Mouse (Mus musculus) right cerebral cortex, postnatal 25 days (tissue): ENCODE results near the gene Fezf1.

Experiments
- DNase-seq: peaks from one replicate; pipeline ENCODE4 v3.0.0; 2022

Fezf1 gene

DNA sequence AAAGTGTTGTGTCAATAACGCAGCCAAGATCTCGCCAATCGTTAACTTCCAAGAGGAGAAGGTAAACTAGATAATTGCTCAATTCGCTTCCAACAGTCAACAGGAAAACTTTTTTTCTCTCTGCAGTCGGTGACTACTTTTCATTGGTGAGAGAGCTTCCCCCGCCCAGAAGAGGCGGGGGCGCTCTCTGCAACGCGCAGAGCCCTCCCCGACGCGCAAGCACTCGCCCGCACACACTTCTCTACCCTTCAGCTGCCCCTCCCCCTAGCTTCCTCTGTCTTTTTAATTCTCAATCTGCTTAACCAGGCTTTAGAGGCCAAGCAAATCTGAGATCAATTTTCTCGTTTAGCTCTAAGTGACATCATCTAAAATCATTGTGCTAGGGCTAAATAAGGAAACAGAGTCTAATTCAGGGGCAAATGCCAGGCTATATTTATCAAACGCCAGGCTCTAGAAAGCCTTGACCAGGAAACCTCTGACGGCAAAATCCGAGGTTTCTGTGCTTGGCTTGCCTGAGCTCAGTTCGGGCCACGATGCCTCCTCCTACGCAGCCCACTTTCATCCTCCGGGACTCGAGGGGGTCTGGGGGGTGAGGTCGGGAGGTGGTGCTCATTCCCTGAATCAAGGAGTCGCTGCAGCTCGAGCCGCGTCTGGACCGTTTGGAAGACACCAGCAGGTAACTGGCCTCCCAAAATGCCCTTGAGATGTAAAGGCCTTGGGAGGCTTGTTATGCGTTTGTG lies at the start of gene Fezf1:
TSS of gene Fezf1 (minus strand) at position 50 of the 740 bp plus-strand sequence.
- no peak for DNase-seq

GRCm38 (mm10) chr6:23294685-23295084 lies 46.5 kb upstream of the Fezf1 start:
- no peak for DNase-seq

GRCm38 (mm10) chr6:23288752-23289151 lies 40.6 kb upstream of the Fezf1 start:
- no peak for DNase-seq

DNA sequence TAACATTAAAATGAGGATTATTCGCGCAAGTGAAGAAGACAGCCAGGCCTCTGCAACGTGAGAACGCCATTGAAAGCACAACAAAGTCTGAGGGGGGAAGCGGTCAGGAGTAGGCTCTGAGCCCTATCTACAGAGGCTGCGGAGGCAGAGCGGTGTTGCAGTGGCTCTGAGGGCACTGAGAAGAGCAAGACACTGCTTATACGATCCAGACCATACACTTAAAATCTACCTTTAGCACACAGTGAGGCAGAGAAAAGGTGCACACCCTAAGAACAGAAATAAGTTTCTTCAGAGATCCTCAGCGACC lies 33.3 kb upstream of the Fezf1 start:
- DNase-seq: no peak

- DNase-seq: no peak
These were observed 32.8 kb upstream of the Fezf1 start for GRCm38 (mm10) chr6:23280811-23281513.

DNA sequence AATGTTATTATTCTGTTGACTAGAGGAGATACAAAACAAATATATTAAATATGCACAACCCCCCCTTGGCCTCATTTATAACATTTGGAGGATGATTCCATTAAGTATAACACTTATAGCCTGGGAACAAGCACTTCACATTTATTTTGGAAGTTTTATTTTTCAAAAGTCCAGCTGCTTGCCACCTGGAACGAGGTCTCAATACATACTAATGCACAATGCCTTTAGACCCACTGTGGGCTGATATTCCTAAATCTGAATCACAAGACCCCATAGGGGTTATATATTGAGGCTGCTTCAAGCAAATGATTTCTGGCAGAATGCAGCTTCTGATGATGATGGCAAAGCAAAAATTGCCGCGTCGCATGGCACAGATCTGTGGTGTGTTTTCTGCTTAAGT lies 25.3 kb upstream of the Fezf1 start:
- no peak for DNase-seq

GRCm38 (mm10) chr6:23272979-23273378 lies 24.8 kb upstream of the Fezf1 start:
- no peak for DNase-seq

- DNase-seq: no peak
These were observed 24.4 kb upstream of the Fezf1 start for GRCm38 (mm10) chr6:23272542-23272941.

DNA sequence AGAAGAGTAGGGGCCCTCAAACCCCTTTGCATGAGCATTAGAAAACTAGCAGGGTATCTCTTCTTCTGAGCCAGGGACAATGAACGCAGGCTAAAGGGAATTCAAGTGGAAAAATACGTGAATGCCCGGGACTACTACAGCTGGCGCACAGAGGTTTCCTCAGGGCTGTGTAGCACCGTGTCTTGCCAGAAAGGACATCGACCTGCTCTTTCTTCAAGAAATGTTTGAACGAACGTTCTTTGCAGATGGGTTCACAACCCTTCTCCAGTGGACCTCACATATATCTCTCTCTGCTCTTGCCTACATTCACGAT lies 12.5 kb upstream of the Fezf1 start:
- DNase-seq: no peak

DNA sequence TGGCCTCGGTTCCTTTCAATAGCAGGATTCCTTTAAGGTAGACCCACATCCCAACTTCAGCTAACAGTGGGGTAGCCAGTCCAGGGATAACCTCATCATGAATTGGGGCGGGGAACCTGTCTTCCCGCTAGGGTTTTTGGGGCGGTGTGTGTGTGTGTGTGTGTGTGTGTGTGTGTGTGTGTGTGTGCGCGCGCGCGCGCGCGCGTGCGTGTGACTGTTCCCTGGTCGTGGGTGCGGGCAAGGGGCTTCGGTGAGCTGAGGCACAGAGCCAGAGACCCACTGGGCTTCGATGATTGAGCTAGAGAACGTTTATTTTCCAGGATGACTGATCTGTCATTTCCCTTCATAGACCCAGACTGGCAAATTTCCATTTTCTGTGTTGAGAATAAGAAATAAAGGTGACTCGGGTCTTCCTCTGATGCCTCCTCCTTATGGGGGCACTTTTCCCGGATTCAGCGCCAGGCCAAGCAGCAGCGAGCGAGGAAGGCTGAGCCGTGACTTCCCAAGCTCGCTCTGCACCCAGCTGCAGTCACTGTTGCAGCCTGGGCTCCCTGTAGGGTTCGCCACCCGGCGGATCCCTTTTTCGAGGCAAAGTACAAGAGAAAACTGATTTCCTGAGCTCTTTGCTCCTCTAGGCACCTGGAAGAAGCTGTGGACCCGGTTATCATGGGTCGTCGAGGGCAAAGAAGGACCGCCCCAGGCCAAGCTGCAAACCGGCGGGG lies 12.0 kb upstream of the Fezf1 start:
- DNase-seq: no peak

- DNase-seq: no peak
These were observed 9.8 kb upstream of the Fezf1 start for GRCm38 (mm10) chr6:23257981-23258380.

GRCm38 (mm10) chr6:23255161-23255560 lies 7.0 kb upstream of the Fezf1 start:
- DNase-seq: no peak

DNA sequence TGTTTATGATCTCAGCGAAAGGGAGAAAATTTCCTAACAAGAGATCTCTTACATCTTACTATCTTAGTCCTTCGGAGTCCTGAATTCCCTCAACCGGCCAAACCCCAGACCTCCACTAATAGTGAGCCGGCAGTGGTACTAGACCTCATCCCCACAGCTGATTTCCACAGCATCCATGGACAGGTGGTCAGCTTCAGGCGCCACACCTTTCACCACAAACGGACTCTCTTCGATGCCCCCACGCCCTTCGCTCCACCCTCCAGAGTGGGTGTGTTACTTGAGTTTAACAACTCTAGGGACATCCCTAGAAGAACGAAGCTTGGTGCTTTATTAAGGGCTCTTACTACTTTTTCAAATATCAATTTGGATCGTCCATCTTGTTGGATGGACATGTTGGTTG lies 6.5 kb upstream of the Fezf1 start:
- no peak for DNase-seq

GRCm38 (mm10) chr6:23253353-23254311 lies 5.5 kb upstream of the Fezf1 start:
- no peak for DNase-seq

GRCm38 (mm10) chr6:23252196-23253135 lies 4.3 kb upstream of the Fezf1 start:
- no peak for DNase-seq

DNA sequence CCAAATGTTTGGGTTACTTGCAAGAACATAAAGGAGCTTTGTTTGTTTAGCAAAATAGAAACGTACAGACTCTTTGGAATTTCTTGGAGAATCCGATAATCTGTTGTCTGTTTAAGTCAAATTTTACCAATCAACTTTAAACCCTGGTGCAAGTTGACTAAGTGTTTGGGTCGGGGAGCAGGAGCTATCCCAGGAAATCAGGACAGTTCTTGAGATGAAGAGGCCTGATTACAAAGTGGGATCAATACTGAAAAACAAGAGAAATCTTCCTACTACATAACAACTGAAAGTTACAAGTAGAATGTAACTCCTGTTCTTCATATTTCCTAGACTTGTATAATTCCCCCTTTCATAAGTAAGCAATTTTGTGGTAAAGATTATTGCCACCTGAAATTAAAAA lies 3.3 kb upstream of the Fezf1 start:
- DNase-seq: no peak

DNA sequence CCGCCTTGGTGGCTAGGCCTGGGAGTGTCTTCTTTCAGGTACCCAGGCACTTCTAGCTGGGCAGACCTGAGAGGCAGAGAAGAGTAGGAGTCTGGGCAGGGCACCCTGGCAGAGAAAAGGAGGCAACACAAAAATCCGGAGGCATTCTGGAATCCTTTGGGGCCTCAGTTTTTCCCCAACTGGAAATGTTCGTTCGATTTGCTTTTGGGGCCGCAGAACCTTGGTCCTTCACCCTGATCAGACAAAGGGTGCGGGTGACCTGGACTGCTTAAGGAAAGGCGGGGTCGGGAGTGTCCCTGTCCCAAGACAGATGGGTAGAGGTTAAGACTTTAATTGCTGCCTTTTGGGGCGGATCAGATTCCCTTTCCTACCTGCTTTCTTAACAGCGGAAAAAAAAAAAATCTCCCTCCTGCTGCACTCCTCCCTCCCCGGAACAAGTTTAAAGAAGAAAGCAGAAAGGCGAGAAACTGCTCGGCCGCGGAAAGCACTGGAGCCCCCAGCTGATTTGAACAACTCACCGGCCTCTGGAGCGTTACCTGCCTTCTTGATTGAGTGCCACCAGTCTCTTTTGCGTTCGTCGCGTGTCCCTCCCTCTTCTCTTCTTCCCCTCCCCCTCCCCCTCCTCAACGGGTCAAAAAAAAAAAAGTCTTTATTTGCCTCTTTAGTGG lies 2.3 kb upstream of the Fezf1 start:
- no peak for DNase-seq

DNA sequence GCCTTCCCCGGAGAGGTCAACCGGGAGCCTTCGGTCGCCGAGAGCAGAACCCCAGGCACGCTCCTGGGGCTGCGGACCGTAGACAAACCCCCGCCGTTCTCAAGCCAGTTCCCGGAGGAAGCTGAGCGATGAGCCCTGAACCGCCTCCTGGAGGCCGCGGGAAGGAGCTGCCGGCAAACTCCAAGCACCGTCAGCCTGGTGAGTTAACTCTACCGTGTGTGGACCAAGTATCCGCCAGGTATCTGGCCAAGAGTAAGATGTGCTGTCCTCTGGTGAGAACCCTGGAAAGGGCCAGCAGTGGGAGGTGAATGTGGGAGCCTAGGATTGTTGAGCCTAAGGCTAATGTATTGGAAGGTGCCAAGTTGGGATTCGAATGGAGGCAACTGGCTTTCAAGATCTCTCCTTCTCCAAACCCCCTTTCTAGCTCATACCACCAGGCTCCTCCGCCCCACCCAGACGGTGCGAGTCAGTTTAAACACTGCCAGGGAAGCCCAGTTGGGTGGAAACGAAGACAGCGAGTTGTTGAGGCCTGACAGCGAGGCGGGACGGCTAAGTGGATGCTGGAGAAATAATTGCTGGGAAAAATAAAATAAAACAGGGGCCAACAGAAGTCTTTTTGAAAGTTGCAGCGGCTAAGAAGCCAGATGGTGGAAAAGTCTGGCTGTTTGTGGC lies 1.6 kb upstream of the Fezf1 start:
- DNase-seq: no peak

DNA sequence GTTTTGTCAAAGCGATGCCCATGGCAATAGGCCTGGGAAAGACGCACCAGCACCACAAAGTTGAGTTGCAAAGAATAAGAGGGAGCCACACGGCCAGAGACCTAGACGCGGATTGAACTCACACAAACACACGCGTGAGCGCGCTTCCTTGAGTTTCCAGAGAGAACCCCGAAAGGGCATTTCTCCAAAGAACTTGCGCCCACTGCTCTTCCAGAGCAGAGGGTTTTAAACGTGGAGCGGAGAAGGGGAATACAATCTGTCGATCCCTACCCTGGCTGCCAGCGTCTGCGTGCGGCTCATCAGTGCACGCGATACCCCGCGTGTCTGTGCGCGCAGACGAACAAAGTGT lies 865 bp upstream of the Fezf1 start:
- DNase-seq: no peak

GRCm38 (mm10) chr6:23247512-23248312 lies 450 bp downstream of the Fezf1 start:
- DNase-seq: no peak
